Mouse (Mus musculus) monocyte, adult 5-6 weeks (primary cell): Measurements from ENCODE around the gene Cdk5rap1. TPM values are rescaled to one million over a fixed set of nuclear protein-coding genes. Genes with fewer than 3 reads are reported as not detected.

Experiments
- ATAC-seq: fragments of 153-309, 156-312 bp; replicated peaks from 2 replicates; pipeline ENCODE4 v1.8.0; 2017; ENCODE audit warnings: mild to moderate bottlenecking; ENCODE audit not compliant: low TSS enrichment, insufficient number of reproducible peaks, severe bottlenecking, poor library complexity, low FRiP score
- total RNA-seq: library from RNA; stranded (forward); fragments of 200-1000, 200-491, 200-594 nt; gene quantifications from 3 replicates; pipeline ENCODE4 v1.2.3, GENCODE M21; 2017

Cdk5rap1 gene
- total RNA-seq: 8.5 to 13.1 TPM (median 9.7 TPM) in 3 replicates

GRCm38 (mm10) chr2:154372842-154373500 lies at the start of gene Cdk5rap1:
Cdk5rap1 (minus strand) TSS chr2:154373010.
- ATAC-seq: no peak

- no peak for ATAC-seq
Observed at GRCm38 (mm10) chr2:154422181-154422580, 49.4 kb upstream of the Cdk5rap1 start.

GRCm38 (mm10) chr2:154420942-154421731 lies 48.3 kb upstream of the Cdk5rap1 start:
- ATAC-seq: no peak

- ATAC-seq: no peak
Observed at GRCm38 (mm10) chr2:154419631-154420515, 47.1 kb upstream of the Cdk5rap1 start.

GRCm38 (mm10) chr2:154418001-154418400 lies 45.2 kb upstream of the Cdk5rap1 start:
- ATAC-seq: no peak

GRCm38 (mm10) chr2:154417107-154417506 lies 44.3 kb upstream of the Cdk5rap1 start:
- 0 out of 2 replicates have a peak, but pooled peaks have one; percentile 53 for ATAC-seq

- no peak for ATAC-seq
Observed at GRCm38 (mm10) chr2:154412018-154412666, 39.3 kb upstream of the Cdk5rap1 start.

GRCm38 (mm10) chr2:154410355-154410754 lies 37.5 kb upstream of the Cdk5rap1 start:
- ATAC-seq: no peak

- peak; percentile 71 for ATAC-seq
Observed at GRCm38 (mm10) chr2:154407643-154408445, 35.0 kb upstream of the Cdk5rap1 start, which contains the start of gene Snta1. Snta1 (minus strand) TSS chr2:154408099.

GRCm38 (mm10) chr2:154407063-154407642 lies 34.3 kb upstream of the Cdk5rap1 start:
- no peak for ATAC-seq

- ATAC-seq: no peak
Observed at GRCm38 (mm10) chr2:154405447-154405994, 32.7 kb upstream of the Cdk5rap1 start.

- no peak for ATAC-seq
Observed at GRCm38 (mm10) chr2:154402811-154403210, 30.0 kb upstream of the Cdk5rap1 start.

GRCm38 (mm10) chr2:154401976-154402375 lies 29.2 kb upstream of the Cdk5rap1 start:
- ATAC-seq: no peak

GRCm38 (mm10) chr2:154399325-154399724 lies 26.5 kb upstream of the Cdk5rap1 start:
- ATAC-seq: no peak

- no peak for ATAC-seq
Observed at GRCm38 (mm10) chr2:154398267-154398666, 25.5 kb upstream of the Cdk5rap1 start.

GRCm38 (mm10) chr2:154396529-154396928 lies 23.7 kb upstream of the Cdk5rap1 start:
- no peak for ATAC-seq

- no peak for ATAC-seq
Observed at GRCm38 (mm10) chr2:154394602-154395001, 21.8 kb upstream of the Cdk5rap1 start.
